Mouse (Mus musculus) Patski (cell line): ENCODE measurements around the gene Wwox. TPM values are rescaled to one million over a fixed set of nuclear protein-coding genes. Genes with fewer than 3 reads are reported as not detected.

Experiments used
- ATAC-seq: fragments of 100-300 bp; one replicate; pipeline ENCODE4 v1.8.0; 2021
- CTCF ChIA-PET: fragments of 350-600 bp; sonication (Branson Sonifier 250); formaldehyde crosslinking; loops from one replicate; lab custom pipeline; 2022; ENCODE audit warnings: inconsistent platforms; lab: Charles Lee
- POLR2A ChIA-PET: fragments of 350-600 bp; sonication (Branson Sonifier 250); formaldehyde crosslinking; loops from one replicate; lab custom pipeline; 2022; ENCODE audit warnings: antibody characterized with exemption, inconsistent platforms; lab: Charles Lee
- DNase-seq: peaks from one replicate; pipeline ENCODE4 v3.0.0-alpha.2; 2011; ENCODE audit warnings: low read depth, low spot score
- H3K27me3 ChIP-seq: fragments of 371-371 bp; one replicate; pipeline ENCODE4 v1.5.1; 2021
- CTCF ChIP-seq: fragments of 100-300 bp; IDR thresholded peaks from one replicate; pipeline ENCODE4 v1.5.1; 2021
- in situ Hi-C: fragments of 300-500 bp; cut with MboI; formaldehyde crosslinking; loops from 3 replicates; pipeline ENCODE4 v1.11.1; 2018; ENCODE audit warnings: low pct_unique_long_range_greater_than_20kb, mixed read lengths
- polyA plus RNA-seq: library from polyadenylated mRNA; unstranded; gene quantifications from one replicate; pipeline ENCODE4 v1.2.3, GENCODE M21; 2021

Wwox gene
- polyA plus RNA-seq, 1 experiment from 2014 or later: 21.9 TPM

GRCm38 (mm10) chr8:115019661-115020060, 580.2 kb downstream of the Wwox start:
- ATAC-seq (no peak), DNase-seq (no peak)
- in situ Hi-C loops: no loop called here
- TF ChIP-seq CTCF: no peak
- ChIA-PET POLR2A (interaction anchor here (0.9 kb wide), 1 partner anchor 9 kb away, joined by 6 read pairs; no protein-coding TSS in a partner anchor), CTCF (interaction anchor here (1.4 kb wide), 1 partner anchor 25 kb away, joined by 4 read pairs; no protein-coding TSS in a partner anchor)
- H3K27me3 ChIP-seq: no peaks in the 10 kb centered on the region

DNA sequence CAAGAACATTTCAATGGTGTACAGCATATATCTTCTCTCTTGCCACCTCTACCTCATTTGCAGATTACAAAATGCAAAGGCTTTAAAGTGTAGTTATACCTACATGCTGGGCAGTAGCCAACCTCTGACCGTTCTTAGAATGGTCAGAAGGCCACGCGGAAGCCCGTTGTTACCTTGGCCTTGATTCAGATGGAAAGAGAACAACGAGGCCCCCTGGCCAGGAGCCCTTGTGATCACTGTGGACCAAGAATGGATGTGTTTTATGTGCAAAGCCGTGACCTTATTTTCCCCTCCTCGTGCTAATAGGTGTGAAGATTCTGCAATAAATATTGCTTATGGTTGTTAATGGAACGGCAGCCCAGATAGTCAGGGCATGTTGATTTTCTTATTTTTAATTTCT, 582.3 kb downstream of the Wwox start:
- H3K27me3 ChIP-seq: no peaks in the 10 kb centered on the region
- ATAC-seq (no peak), DNase-seq (no peak)
- in situ Hi-C loops: no loop called here
- no peak for TF ChIP-seq CTCF
- ChIA-PET POLR2A (interaction anchor here (0.6 kb wide), 1 partner anchor 32 kb away, joined by 4 read pairs; no protein-coding TSS in a partner anchor), CTCF (no interaction called here)

GRCm38 (mm10) chr8:115024062-115024461, 584.6 kb downstream of the Wwox start:
- no peaks in the 10 kb centered on the region for H3K27me3 ChIP-seq
- ATAC-seq (no peak), DNase-seq (no peak)
- CTCF ChIA-PET: no interaction called here
- POLR2A ChIA-PET: no interaction called here
- in situ Hi-C loops: no loop called here
- TF ChIP-seq CTCF: no peak

DNA sequence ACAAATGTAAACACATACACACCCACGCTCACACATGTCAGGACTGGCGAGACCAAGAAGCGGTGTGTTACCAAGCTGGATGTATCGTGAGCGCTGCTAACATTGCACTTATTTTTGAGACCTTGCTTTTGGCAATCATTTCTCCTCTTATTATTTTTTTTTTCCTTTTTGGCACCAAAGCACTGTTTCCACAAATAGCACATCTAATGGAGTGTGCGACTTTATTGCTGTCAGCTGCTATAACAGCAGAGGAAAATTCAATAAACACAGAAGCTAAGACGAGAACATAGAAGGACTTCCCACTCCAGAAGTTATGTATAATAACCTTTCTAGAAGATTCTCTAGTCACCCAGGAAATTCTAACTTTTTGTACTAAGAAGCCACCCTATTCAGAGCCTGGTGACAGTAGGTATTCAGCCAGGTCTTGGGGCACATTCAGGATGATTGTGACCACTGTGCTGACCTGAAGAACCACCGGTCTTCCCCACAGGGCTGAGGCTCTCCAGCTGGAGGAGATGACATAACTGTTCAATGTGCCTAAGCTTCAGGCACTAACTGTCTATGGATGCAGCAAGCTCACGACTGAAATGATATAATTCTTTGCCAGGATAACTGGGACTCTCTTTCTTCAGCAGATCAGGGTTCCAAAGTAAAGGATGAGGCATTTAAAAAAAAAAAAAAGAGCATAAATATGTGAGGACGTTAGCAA, 586.1 kb downstream of the Wwox start:
- ATAC-seq (no peak), DNase-seq (no peak)
- in situ Hi-C loops: no loop called here
- ChIA-PET POLR2A (interaction anchor here (0.8 kb wide), 1 partner anchor 383 kb away, joined by 4 read pairs; no protein-coding TSS in a partner anchor), CTCF (no interaction called here)
- no peak for TF ChIP-seq CTCF
- H3K27me3 ChIP-seq: no peaks in the 10 kb centered on the region

DNA sequence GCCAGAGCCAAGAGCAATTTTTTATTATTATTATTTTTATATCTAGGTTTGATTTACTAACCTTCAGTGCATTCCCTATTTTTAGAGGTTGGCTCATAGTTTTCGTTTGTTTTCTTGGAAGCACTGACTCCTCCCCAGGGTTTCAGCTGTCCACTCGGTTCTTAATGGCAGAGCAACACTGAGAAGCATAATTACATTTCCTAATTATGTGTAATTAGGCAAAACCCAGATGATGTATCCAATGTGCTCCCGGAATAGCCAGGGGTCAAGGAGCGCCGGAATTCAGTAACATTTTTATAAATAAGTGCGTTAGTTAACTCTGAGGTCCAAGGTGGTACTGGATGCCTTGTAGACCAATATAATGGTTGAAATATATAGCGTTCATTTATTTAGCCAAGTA, 586.7 kb downstream of the Wwox start:
- in situ Hi-C loops: no loop called here
- no peak for TF ChIP-seq CTCF
- no peaks in the 10 kb centered on the region for H3K27me3 ChIP-seq
- POLR2A ChIA-PET: no interaction called here
- CTCF ChIA-PET: no interaction called here
- DNase-seq (no peak), ATAC-seq (no peak)

DNA sequence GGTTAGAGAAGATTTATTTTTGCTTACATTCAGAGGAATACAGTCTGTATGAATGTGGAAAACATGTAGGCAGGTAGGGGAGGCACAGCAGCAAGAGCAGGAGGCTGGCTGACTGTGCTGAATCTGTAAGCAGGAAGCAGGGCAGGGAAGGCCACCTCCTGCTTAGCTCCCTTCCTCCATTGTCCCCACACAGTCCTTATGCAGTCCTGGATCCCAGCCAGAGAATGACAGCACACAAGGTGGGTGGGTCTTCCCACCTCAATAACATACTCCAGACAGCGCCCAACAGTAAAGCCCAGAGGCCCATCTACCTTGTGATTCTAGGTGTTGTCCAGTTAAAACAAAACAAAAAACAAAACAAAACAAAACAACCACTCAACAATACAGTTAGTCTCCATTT, 593.7 kb downstream of the Wwox start:
- DNase-seq (no peak), ATAC-seq (no peak)
- TF ChIP-seq CTCF: no peak
- H3K27me3 ChIP-seq: no peaks in the 10 kb centered on the region
- ChIA-PET POLR2A (no interaction called here), CTCF (no interaction called here)
- in situ Hi-C loops: no loop called here

DNA sequence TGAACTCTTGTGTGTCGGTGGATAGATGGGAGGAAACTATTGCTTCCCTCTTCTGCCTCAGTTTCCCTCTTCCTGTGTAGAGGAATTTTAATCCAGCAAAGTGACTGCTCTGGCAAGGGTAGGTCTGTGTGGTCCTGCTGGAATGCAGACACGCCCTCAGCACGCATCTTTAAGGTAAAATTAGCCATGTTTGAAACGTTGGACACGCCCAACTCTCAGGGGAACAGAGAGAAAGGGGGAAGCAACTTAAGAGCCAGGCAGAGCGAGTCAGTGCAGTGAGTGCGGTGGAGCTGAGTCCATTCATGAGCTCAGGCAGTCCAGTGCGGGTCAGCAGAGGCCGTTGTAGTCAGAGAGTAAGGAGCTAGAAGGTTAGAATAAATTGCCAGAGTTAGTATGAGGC, 596.6 kb downstream of the Wwox start:
- no peak for TF ChIP-seq CTCF
- ChIA-PET CTCF (no interaction called here), POLR2A (no interaction called here)
- in situ Hi-C loops: no loop called here
- no peaks in the 10 kb centered on the region for H3K27me3 ChIP-seq
- no peak for DNase-seq
- ATAC-seq: no peak

GRCm38 (mm10) chr8:115038426-115038825, 599.0 kb downstream of the Wwox start:
- no peak for ATAC-seq

GRCm38 (mm10) chr8:115045746-115046145, 606.3 kb downstream of the Wwox start:
- H3K27me3 ChIP-seq: no peaks in the 10 kb centered on the region
- in situ Hi-C loops: no loop called here
- ChIA-PET CTCF (interaction anchor here (1.7 kb wide), 1 partner anchor 27 kb away, joined by 4 read pairs; no protein-coding TSS in a partner anchor), POLR2A (no interaction called here)
- no peak for TF ChIP-seq CTCF
- no peak for DNase-seq
- ATAC-seq: no peak

More at GRCm38 (mm10) chr8:115038426-115038825, 599.0 kb downstream of the Wwox start:
- CTCF ChIA-PET: no interaction called here
- TF ChIP-seq CTCF: no peak
- POLR2A ChIA-PET: interaction anchor here (0.6 kb wide), 1 partner anchor 534 kb away, joined by 3 read pairs; no protein-coding TSS in a partner anchor
- in situ Hi-C loops: no loop called here
- no peaks in the 10 kb centered on the region for H3K27me3 ChIP-seq
- no peak for DNase-seq

DNA sequence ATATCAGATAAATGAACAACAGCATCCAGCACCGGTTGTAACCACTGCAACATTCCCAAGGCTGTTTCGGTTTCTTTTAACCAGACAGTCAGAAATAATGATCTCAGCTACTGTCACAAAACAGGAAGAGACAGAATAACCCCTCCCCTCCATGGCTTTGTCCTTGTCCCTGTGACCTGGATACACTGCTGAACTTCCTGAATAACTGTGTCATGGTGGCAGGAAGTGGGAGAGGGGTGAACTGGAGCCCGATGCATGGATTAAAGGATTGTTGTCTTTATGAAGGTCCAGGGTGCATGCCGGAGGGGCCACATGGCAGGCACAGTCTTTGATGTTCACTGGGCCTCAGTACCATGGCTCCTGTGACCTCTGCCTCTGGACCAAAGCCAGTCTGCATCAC, 607.0 kb downstream of the Wwox start:
- ChIA-PET CTCF (no interaction called here), POLR2A (no interaction called here)
- in situ Hi-C loops: no loop called here
- no peak for DNase-seq
- no peak for ATAC-seq
- TF ChIP-seq CTCF: no peak
- no peaks in the 10 kb centered on the region for H3K27me3 ChIP-seq

DNA sequence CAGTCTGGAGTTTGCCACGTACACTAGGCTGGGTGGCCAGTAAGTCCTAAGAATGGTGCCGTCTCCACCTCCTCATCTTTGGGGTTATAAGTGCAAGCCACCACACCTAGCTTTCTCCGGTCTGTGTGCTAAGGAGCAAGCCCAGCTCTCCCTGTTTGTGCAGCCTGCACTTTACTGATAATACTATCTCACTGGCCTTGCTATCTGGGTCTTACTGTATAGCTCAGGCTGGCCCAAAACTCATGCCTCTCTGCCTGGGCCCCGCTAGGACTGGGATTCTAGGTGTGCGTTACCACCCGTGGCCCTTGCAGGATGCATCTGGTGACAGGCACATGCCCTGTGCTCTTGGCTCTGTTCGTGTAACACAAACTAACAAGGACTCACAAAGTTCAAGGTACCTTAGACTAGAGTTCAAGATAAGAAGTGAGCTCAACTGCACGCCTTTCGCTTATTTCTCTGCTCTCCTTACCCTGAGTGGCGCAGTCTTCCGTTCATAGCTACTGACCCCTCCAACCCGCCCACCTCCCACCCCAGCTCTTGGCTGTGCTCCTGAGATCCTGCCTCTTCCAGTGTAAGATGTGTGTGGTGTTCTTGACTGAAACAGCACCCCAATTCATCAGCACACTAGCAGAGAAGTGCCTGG, 618.9 kb downstream of the Wwox start:
- CTCF ChIA-PET: no interaction called here
- TF ChIP-seq CTCF: no peak
- DNase-seq: no peak
- in situ Hi-C loops: no loop called here
- POLR2A ChIA-PET: no interaction called here
- H3K27me3 ChIP-seq: peaks cover 4% of the 10 kb centered on the region
- ATAC-seq: no peak
